Mouse (Mus musculus) gonadal fat pad, adult 2 months (tissue): ENCODE measurements around the gene Gale. TPM values are rescaled to one million over a fixed set of nuclear protein-coding genes. Genes with fewer than 3 reads are reported as not detected.
"Not testable (repeated sequence)": the region's sequence is repeated elsewhere in the genome, so short reads cannot be mapped to it uniquely, and the experiment has no call there.

Experiments used
- DNase-seq: peaks from one replicate; pipeline ENCODE4 v3.0.0-alpha.2; 2012; ENCODE audit warnings: low read depth
- polyA plus RNA-seq: library from polyadenylated mRNA; depleted of rRNA; stranded (reverse); fragments of >200 nt; gene quantifications from 2 replicates; pipeline ENCODE4 v1.2.3, GENCODE M21; 2012

Gale gene
- polyA plus RNA-seq, 1 experiment, result 68.5 TPM

DNA sequence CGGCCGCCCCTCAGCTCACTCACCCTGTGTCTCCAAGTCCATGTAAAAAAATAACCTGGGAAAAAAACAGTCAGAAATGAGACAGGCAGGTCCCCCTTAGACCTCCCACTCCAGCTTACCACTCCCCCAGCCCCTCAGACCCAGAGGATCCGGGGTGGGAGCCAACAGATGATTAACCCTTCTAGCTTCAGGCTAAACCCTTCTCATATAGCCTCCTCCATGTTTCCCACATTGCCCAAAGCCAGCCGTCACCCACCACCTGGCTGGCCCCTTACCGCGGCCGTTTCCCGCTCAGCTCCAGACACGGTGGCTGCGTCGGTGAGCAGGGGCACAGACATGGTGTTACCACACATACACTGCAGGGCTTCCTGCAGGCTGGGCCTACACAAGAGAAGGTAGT is 7.1 kb downstream of the Gale start:
- DNase-seq, result no peak

DNA sequence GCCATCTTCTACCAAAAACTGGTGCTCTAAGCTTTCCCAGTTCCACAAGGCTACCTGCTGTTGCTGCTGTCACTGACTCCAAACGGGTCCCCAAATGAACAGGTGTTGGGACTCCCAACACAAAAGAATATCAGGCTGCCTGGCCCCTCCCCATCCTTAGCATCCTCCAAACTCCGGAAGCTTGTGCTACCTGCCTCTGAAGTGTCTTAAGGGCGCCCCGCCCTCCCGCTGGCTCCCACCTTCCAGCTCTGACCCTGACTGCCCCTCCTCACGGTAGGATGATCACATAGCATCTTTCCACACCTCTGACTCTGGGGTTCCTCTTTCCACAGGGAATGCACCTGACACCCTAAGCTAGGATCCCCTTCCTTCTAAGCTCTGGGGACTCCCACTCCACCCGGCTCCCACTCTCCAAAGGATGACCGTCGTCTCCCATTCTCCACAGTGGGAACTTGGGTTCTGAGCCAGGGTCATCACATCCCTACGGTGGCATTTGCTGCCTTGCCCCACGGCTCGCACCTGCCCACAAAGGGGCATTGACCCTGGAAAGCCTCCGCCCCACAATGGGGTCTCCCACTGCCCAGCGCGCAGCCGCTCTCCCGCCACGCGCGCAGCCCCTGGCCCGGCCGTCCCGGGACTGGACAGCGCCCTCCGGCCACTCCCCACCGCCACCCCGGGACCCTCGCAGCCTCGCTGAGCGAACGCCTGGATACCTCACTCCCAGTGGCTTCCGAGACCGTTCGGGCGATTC is 8.5 kb downstream of the Gale start:
- no peak for DNase-seq

DNA sequence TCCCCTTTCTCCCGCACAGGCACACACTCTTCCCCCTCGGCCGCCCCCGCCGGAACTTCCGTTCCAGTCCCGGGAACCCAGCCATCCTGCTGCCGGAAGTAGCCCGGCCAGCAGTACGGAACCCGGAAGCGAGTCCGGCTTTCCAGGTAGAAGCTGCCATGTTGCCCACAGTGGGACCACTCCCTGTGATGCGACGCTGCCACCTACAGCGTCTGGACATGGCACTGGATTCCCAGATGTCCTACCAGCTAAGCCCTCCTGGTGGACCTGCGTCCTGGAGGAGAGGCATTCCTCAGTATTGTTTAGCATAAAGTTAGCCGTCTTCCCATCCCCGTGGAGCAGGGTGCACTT is 9.0 kb downstream of the Gale start, which contains the start of gene Lypla2:
Lypla2 (minus strand) TSS at position 71 of the 351 bp plus-strand sequence.
- DNase-seq, result no peak

DNA sequence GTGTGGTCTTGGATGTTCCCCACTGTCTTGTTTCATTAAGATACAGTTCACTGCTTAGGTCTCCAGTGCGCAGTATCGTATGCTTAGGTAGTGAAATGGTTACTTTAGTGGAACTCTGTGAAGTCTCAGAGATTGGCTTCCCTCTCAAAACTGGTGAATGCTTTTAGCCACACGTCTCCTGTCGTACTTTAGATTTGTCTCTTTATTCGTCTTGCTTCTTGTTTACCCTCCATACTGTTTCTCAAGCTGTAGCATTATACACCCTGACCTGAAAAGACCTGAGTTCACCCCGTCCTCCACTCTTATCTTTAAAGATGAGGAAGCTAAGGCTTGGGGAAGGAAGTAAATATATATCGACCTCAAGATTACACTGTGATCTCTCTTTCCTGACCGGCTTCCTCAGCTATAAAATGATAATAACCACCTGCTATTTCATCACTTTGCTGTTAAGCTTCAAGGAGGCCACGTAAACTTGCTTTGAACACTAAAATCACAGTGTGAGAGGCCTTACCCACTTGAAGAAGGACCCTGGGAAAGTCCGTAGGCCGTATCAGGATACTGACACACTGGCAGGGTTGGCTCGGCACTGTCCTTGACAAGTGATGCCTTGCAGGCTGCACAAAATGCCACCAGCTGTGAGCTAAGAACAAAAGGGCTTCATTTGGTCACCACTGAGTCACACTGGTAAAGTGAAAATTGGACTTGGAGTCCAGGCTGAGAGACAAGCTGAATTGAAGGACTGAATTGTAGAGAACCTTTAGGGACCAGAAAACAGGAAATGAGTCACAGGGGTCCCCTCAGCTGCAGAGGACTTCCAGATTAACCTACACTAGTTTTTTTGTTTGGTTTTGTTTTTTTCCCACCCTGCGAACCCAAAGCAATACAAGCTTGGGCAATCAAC is 9.6 kb downstream of the Gale start:
- no peak for DNase-seq

DNA sequence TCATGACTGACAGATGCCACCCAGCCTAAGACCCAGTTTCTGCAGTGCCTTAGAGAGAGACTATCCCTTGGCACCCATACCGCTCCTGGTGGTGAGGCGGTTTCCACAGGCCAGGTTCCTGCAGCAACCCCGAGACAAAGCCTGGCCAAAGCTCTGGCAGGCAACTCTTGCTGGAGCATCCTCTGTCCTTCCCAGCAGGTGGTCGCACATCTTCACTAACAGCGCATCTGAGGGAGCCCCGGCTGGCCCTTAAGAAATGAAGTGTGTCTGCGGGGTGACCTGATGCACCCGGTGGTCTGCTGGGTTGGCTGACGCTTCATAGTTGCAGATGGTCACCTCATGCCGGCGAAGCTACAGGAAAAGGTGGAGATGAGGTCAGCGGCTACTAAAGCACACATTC is 12.6 kb downstream of the Gale start:
- no peak for DNase-seq

DNA sequence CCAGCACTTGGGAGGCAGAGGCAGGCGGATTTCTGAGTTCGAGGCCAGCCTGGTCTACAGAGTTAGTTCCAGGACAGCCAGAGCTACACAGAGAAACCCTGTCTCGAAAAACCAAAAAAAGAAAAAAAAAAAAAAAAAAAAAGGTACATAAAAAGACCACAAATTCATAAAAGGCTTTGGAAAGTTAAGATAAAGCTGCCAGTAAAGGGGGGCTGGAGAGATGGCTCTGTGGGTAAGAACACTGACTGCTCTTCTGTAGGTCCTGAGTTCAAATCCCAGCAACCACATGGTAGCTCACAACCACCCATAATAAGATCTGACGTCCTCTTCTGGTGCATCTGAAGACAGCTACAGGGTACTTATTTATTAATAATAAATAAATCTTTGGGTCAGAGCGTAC is 16.7 kb downstream of the Gale start:
- not testable (repeated sequence) for DNase-seq

DNA sequence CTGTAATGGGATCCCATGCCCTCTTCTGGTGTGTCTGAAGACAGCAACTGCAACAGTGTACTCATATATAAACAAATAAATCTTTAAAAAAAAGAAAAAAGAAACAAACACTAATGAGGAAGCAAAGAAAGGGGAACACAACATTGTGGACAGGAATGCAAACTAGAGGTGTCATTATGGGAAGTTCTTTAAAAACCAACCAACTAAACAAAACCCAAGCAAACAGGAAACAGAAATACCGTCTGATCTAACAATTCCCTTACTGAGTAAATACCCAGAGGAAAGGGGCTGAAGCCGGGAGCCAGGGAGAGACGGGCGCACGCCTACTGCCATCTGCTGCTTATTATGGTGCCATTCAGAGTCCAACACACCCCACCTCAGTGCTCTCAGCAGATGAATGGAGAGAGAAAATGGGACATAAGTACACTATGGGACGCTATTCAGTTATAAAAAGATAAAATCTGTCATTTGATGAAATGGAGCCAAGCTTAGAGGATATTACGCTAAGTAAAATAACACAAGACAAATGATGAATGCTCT is 18.1 kb downstream of the Gale start:
- DNase-seq, result no peak

DNA sequence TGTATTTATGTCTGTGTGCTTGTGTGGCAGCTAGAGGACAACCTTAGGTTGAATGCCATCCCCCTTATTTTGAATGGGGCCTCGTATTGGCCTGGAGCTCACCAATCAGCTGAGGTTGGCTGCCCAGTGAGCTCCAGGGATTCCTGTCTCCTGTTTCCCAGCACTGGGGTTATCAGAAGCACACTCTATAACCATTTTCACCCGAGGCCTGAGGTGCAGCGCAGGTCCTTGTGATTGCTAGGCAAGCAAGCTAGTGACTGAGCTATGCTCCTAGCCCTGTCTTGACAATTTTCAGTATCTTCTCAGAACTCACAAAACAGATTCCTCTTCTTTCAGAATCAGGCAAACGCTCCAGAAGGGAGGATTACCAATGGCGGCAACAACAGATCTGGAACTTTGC is 21.0 kb downstream of the Gale start:
- DNase-seq, result no peak

DNA sequence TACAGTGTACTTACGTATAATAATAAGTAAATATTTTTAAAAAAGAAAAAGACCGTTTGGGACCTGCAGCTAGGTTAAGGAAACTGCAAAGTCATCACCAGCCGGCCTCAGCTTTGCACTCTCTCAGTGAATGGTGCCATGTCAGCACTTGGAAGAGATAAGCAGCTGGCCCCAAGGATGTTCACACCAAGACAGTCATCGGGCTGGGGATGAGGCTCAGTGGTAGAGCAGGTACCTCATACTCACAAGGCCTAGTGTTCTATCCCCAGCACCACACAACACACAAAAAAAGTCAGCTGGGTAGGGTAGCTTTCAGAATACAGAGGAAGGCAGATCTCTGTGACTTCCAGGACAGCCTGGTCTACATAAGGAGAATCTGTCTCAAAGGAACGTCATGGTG is 21.7 kb downstream of the Gale start:
- no peak for DNase-seq

DNA sequence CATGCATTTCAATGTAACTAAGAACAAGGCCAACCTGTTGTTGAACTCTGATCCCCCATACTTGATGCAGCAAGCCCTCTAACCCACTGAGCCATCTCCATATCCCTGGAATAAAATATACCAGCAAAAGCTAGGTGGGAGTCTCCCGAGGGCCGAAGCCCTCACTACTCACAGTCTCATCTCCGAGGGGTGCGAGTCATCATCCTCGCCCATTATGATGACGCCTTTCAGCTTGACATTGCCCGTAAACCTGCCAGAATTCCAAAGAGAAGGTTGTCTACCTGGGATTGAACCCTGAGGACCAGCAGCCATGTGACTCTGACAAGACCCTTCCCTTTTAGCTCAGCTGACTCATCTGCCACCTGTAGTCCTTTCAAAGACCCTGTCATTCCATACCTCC is 22.2 kb downstream of the Gale start:
- DNase-seq, result no peak

DNA sequence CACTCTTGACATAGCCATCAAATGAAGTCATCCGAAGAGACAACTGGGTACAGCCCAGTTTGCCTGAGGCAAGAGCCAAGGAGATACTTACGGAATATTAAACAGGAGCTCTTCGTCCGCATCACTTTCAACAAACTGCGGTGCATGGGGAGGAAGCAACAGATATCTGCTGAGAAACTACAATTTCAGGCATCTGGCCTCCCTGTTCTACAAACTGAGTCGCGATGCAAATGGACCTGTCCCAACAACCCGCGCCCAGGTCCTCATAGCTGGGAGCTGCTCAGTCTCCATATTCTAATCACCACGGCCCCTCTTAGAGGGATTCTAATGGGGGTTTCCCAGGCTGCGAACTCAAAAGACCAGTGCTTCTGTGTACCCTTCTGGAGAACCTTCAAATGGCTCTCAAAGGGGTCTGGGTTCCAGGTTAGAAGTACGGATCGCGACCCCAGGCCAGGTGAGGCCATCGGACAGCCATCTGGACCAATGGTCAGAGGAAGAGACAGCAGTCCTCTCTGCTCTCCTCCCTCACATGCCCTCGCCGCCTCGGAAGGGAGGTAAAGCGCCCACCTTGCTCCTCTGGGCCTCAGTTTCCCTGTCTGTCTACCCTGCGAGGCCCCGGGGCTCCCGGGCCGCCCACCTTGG is 22.9 kb downstream of the Gale start:
- DNase-seq, result no peak

DNA sequence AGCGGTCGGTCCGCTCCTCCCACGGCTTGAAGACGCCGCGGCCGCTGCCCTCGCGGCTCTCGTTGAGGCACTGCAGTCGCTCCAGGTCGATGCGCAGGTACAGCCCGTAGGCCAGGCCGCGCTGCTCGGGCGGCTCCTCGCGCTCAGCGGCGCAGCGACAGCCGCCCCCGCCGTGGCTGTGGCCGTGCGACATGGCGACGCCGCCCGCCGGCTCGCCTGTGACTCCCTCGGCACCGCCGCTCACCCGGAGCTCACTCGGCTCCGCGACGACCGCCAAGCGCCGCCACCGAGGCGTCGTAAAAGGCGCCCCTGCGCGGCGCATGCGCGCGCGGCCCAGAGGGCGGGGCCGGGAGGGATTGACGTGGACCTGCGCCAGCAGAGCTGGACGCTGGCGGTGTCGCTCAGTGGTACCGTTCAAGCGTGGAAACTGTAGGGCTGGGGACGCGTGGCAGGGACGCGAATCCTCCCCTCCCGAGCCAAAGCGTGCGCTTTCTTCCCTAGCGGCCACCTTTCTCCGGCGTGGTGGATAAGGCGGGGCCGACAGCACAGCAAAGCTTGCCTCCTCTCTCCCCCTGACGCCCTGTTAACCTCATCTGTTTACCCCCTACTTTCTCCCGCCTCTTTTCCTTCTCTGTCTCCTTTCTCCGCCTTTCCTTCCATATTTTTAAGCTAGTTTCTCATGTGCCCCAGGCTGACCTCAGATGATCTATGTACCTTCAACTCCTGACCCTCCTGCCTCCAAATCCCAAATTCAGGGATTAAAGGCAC is 23.6 kb downstream of the Gale start, which contains the start of gene Pithd1:
Pithd1 (minus strand) TSS at position 322 of the 768 bp plus-strand sequence.
- DNase-seq, result no peak

DNA sequence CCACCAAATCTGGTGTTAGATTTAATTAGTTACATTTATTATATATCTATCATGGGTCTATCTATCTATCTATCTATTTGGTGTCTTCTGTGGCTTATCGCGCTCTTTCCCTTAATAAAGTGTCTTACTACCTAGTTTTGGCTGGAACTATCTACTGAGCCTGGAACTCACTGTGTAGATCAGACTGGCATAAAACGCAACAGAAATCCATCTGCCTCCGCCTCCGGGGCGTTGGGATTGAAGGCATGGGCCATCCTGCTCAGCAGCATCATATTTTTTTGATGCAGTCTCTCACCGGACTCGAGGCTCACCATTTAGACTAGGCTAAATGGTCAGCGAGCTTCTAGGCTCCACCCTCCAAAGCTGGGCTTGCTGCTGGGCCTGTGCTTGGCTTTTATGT is 24.2 kb downstream of the Gale start:
- no peak for DNase-seq

DNA sequence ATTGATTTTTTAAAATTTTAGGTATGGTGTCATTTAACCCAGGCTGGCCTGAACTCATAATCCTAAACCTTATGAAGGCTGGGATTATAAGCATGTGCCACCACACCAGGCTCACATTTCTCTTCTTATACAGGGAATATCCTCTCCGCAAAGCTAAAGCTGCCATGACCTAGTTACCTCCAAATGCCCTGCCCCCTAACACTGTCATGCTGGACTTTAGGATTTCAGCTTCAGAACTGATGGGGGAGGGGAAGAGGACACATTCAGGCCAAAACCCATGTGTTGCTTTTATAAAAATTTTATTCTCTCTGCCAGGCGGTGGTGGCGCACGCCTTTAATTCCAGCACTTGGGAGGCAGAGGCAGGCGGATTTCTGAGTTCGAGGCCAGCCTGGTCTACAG is 30.4 kb downstream of the Gale start:
- DNase-seq, result no peak

DNA sequence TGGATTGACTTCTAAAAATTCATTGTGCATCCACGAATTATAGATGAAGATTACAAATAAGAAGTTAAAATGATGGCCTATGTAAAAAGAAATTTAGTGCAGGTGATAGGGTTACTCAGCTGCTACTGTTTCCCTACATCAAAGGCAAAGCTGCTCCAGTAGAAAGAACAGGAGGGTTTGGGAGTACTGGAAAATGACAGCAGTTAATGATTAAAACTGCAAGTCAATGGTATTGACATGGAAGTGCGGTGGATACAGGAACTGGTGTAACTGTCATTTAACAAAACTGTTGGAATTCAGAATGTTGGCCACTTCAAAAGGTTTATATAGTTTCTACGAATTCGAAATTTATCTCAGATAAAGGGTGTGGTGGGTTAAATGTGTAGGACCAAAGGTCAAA is 31.6 kb downstream of the Gale start:
- no peak for DNase-seq

DNA sequence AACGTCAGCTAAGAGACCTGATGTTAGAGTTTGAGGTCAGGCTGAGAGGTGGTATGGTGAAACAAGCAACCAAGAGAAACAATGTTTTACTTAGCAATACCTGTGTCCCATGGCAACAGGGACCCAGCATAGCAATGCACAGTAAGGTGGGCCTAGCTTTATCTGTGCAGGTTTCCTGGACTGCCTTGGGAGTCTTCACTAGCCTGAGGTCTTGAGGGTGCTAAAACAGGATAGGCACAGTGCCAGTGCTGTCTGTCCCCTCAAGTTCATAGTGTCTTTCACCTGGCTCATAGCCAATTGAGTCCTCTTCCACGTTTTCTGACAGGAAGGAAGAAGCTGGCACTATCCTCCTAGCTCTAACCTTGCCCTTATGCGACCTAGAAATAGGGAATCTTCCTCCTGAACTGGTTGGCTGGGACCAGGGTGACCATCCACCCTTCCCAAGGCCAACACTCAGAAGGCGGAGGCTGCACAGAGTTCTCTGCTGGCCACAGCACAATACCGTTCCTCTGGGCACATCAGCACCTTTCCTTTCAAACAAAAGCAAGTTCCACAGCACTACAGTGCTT is 40.7 kb downstream of the Gale start:
- no peak for DNase-seq

DNA sequence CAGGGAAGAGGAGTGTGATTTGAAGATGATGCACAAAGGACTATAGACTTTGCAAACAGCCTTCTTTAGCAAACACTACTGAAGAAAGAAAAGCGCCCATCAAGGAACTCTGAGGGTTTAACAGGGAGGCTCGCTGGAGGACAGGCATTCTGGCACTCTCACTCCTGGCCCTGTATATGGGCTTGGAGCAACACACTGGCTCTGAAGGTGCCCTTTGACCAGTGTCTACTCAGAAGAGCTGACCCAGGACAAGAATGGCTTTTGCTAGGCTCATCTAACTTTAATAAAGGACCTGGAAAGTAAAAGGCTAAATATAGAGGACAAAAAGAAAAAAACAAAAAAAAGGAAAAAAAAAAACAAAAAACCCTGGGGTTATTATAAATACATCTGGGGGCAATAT is 41.4 kb downstream of the Gale start:
- no peak for DNase-seq

DNA sequence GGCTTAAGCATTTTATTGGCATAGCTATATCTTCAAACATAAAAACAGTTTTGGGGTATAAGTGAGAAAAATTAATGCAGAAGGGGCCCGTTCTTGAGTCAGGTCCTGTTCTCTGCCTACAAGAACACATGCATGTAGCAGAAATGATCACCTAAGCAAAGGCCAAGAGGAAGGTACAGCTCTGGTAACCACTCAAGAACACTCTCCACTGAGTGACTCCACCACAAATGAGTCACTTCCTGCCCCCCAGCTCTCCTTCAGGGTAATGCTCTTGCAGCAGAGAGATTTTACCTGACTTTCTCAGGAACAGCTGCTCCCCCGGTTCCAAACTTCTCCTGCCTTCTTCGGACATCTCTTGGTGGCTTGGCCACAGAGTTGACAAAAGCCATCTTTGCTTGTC is 43.3 kb downstream of the Gale start:
- no peak for DNase-seq

DNA sequence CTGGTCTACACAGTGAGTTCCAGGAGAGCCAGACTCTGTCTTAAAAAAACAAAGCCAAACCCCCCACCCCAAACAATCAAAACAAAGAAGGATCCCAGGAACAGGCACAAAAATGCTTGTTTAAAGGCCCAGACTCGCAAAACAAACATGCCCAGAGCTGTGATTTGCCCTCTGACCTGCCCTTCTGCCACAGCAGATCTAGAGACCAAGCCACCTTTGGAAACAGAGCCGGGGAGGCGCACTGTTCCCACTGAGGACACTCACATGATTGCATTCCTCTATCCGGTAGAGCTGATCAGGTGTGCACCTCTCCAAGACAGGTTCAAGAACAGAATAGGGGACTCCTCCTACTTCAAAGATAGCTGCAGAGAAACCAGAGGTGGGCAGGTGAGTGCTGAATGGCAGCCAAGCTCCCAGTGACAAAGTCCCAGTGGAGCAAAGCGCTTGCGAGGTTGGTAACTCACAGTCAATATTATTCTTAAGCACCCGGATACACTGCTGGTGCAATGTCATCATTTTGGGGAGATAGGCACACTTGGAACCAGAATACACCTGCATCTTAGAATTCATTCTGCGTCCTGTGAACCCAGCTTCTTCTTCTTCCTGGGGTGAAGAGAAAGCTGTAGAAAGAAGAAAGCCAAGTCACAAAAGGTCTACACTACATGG is 45.4 kb downstream of the Gale start:
- DNase-seq, result no peak

DNA sequence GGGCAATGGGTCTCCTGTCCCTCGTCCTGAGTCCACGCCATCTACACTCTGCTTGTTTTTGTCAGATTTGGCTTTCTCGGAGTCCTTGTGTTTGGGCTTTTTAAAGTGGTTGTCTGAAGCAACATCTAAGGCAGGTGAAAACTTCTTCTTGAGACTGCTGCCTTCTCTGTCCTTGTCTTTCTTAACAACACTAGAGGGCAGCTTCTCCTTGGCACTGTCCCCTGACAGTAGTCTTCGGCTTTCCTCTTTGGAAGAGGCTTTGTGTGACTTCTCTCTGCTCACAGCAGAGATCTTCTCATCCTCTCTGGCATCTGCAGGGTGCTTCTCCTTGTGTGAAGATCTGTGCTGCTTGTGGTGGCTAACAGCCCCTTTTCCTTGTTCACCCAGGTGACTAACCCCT is 47.1 kb downstream of the Gale start:
- DNase-seq, result no peak
